Mouse (Mus musculus) naive thymus-derived CD4-positive, alpha-beta T cell, adult 5 months (primary cell): Measurements from ENCODE around the gene Eif3g. TPM values are rescaled to one million over a fixed set of nuclear protein-coding genes. Genes with fewer than 3 reads are reported as not detected.

Experiments used
- polyA plus RNA-seq: library from polyadenylated mRNA; unstranded; fragments of 100-300 nt; shearing (Covaris generic); gene quantifications from one replicate; pipeline ENCODE4 v1.2.1, GENCODE M21; 2017

Gene Eif3g
- polyA plus RNA-seq: 303 TPM

GRCm38 (mm10) chr9:20898511-20899073 lies at the start of gene Eif3g:
Eif3g (minus strand) TSS chr9:20898623.

GRCm38 (mm10) chr9:20887704-20888385 lies 10.6 kb downstream of the Eif3g start, which contains the start of gene Ppan:
Ppan (plus strand) TSS chr9:20888175.

GRCm38 (mm10) chr9:20879097-20879792 lies 19.2 kb downstream of the Eif3g start, which contains the start of gene Angptl6:
Angptl6 (minus strand) TSS chr9:20879727.

DNA sequence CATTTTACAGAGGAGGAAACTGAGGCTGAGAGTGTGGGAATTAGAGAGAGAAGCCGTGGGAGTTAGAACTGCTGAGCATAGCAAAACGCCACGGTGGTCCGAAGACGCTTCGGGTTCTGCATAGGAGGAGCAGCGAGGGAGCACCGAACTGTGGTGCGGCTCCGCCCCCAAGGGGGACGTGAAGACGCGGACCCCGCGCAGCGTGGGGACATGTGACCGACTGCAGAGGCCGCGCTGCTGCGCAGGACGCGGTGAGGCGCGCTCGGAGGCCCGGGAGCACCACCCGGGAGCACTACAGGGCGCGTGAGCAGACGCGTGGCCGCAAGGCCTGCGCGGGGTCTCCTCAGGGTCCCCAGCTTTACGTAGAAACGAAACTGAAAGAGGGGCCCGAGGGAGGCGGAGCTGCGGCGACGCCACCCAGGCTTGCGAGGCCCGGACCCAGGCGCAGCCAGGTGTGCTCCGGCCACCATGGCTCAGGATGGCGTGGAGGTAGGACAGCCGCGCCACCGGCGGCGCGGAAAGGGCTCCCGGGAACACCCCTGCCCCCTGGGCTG lies 29.9 kb downstream of the Eif3g start, which contains the start of gene A230050P20Rik:
Gene A230050P20Rik (plus strand): TSS at position 195 of the 554 bp plus-strand sequence.

Other genes starting within 250 kb of the Eif3g start
- 21.8 TPM for gene Pin1, start 246.5 kb downstream of the Eif3g start, polyA plus RNA-seq
- gene Olfm2, start 152.3 kb downstream of the Eif3g start, polyA plus RNA-seq: 0.31 TPM
- gene Col5a3, start 83.6 kb downstream of the Eif3g start, polyA plus RNA-seq: not detected
- not detected for gene Rdh8, start 80.1 kb downstream of the Eif3g start, polyA plus RNA-seq
- 25.8 TPM for gene A230050P20Rik, start 30.0 kb downstream of the Eif3g start, polyA plus RNA-seq
- gene Angptl6, start 18.9 kb downstream of the Eif3g start, polyA plus RNA-seq: 5.3 TPM
- 106 TPM for gene Ppan, start 10.4 kb downstream of the Eif3g start, polyA plus RNA-seq
- gene Dnmt1, start 61.3 kb upstream of the Eif3g start, polyA plus RNA-seq: 75.5 TPM
- gene S1pr2, start 78.2 kb upstream of the Eif3g start, polyA plus RNA-seq: 2.3 TPM
- 96.9 TPM for gene Mrpl4, start 104.1 kb upstream of the Eif3g start, polyA plus RNA-seq
- gene Icam1, start 117.4 kb upstream of the Eif3g start, polyA plus RNA-seq: 31.7 TPM
- 0.56 TPM for gene Icam4, start 130.8 kb upstream of the Eif3g start, polyA plus RNA-seq
- not detected for gene Icam5, start 133.4 kb upstream of the Eif3g start, polyA plus RNA-seq
- not detected for gene Zglp1, start 168.5 kb upstream of the Eif3g start, polyA plus RNA-seq
- gene Gm49373, start 174.5 kb upstream of the Eif3g start, polyA plus RNA-seq: 0.44 TPM
- gene Fdx1l, start 175.0 kb upstream of the Eif3g start, polyA plus RNA-seq: 35.4 TPM
- gene Gm38431, start 193.4 kb upstream of the Eif3g start, polyA plus RNA-seq: 2.2 TPM
- 64.1 TPM for gene Raver1, start 193.4 kb upstream of the Eif3g start, polyA plus RNA-seq
- 47.8 TPM for gene Tyk2, start 232.6 kb upstream of the Eif3g start, polyA plus RNA-seq